Mouse (Mus musculus): Measurements from ENCODE around the gene Alk.

The Alk gene

GRCm38 (mm10) chr17:72253411-72253810 is 351.0 kb downstream of the Alk start:
- DNase-seq (ENCODE audit: low spot score) = no peak

GRCm38 (mm10) chr17:72251554-72251953 is 352.9 kb downstream of the Alk start:
- no peak for DNase-seq (ENCODE audit: low spot score)

- DNase-seq (ENCODE audit: low spot score) = no peak
These were observed 353.7 kb downstream of the Alk start for GRCm38 (mm10) chr17:72250482-72251405.

GRCm38 (mm10) chr17:72242036-72242435 is 362.4 kb downstream of the Alk start:
- peak; percentile 46 for DNase-seq (ENCODE audit: low spot score)

GRCm38 (mm10) chr17:72237315-72237714 is 367.1 kb downstream of the Alk start:
- DNase-seq (ENCODE audit: low spot score) = no peak

GRCm38 (mm10) chr17:72230891-72231290 is 373.5 kb downstream of the Alk start:
- DNase-seq (ENCODE audit: low spot score) = no peak

- DNase-seq (ENCODE audit: low spot score) = no peak
These were observed 385.6 kb downstream of the Alk start for GRCm38 (mm10) chr17:72218816-72219215.

GRCm38 (mm10) chr17:72197576-72197975 is 406.9 kb downstream of the Alk start:
- no peak for DNase-seq (ENCODE audit: low spot score)

GRCm38 (mm10) chr17:72194976-72195650 is 409.3 kb downstream of the Alk start:
- DNase-seq (ENCODE audit: low spot score) = peak; percentile 33

GRCm38 (mm10) chr17:72190536-72190935 is 413.9 kb downstream of the Alk start:
- DNase-seq (ENCODE audit: low spot score) = no peak

- DNase-seq (ENCODE audit: low spot score) = no peak
These were observed 417.4 kb downstream of the Alk start for GRCm38 (mm10) chr17:72187026-72187425.

- DNase-seq (ENCODE audit: low spot score) = no peak
These were observed 422.0 kb downstream of the Alk start for GRCm38 (mm10) chr17:72182414-72182813.

- no peak for DNase-seq (ENCODE audit: low spot score)
These were observed 424.2 kb downstream of the Alk start for GRCm38 (mm10) chr17:72180200-72180599.

- DNase-seq (ENCODE audit: low spot score) = no peak
These were observed 424.7 kb downstream of the Alk start for GRCm38 (mm10) chr17:72179722-72180140.

GRCm38 (mm10) chr17:72173778-72174177 is 430.6 kb downstream of the Alk start:
- DNase-seq (ENCODE audit: low spot score) = no peak

- no peak for DNase-seq (ENCODE audit: low spot score)
These were observed 436.3 kb downstream of the Alk start for GRCm38 (mm10) chr17:72168152-72168551.

GRCm38 (mm10) chr17:72158857-72159385 is 445.5 kb downstream of the Alk start:
- no peak for DNase-seq (ENCODE audit: low spot score)

GRCm38 (mm10) chr17:72157830-72158629 is 446.4 kb downstream of the Alk start:
- DNase-seq (ENCODE audit: low spot score) = no peak

- no peak for DNase-seq (ENCODE audit: low spot score)
These were observed 451.4 kb downstream of the Alk start for GRCm38 (mm10) chr17:72153038-72153437.

- no peak for DNase-seq (ENCODE audit: low spot score)
These were observed 459.4 kb downstream of the Alk start for GRCm38 (mm10) chr17:72144946-72145598.

GRCm38 (mm10) chr17:72144461-72144860 is 460.0 kb downstream of the Alk start:
- DNase-seq (ENCODE audit: low spot score) = no peak

Measured in embryo, embryonic 10.5 days (tissue).